Mouse (Mus musculus) forebrain, embryonic 16.5 days (tissue): ENCODE measurements around the gene Pigs. TPM values are rescaled to one million over a fixed set of nuclear protein-coding genes. Genes with fewer than 3 reads are reported as not detected.

Experiments
- ATAC-seq: fragments of 200-750 bp; cut with Nextera tagmentation; 2 replicates; pipeline ENCODE4 v1.8.0; 2017; ENCODE audit warnings: mild to moderate bottlenecking, moderate library complexity
- H3K27ac ChIP-seq: fragments of 300-500 bp; sonication (generic); 2 replicates; pipeline ENCODE4 v1.5.1; 2014; ENCODE audit warnings: low read length, control low read depth
- H3K27me3 ChIP-seq: fragments of 300-500 bp; sonication (generic); replicated peaks from 2 replicates; pipeline ENCODE4 v1.6.1; 2014; ENCODE audit warnings: low read length; ENCODE audit not compliant: control insufficient read depth, insufficient read depth
- H3K36me3 ChIP-seq: fragments of 300-500 bp; sonication (generic); 2 replicates; pipeline ENCODE4 v1.6.1; 2014; ENCODE audit not compliant: control insufficient read depth, insufficient read depth
- H3K4me1 ChIP-seq: fragments of 300-500 bp; sonication (generic); replicated peaks from 2 replicates; pipeline ENCODE4 v1.6.1; 2014; ENCODE audit warnings: low read length; ENCODE audit not compliant: control insufficient read depth, insufficient read depth
- H3K4me2 ChIP-seq: fragments of 300-500 bp; sonication (generic); 2 replicates; pipeline ENCODE4 v1.6.1; 2014; ENCODE audit warnings: mild to moderate bottlenecking, low read length, control low read depth
- H3K4me3 ChIP-seq: fragments of 300-500 bp; sonication (generic); replicated peaks from 2 replicates; pipeline ENCODE4 v1.5.1; 2014; ENCODE audit warnings: mild to moderate bottlenecking, low read length, control low read depth
- H3K9ac ChIP-seq: fragments of 300-500 bp; sonication (generic); replicated peaks from 2 replicates; pipeline ENCODE4 v1.6.1; 2014; ENCODE audit warnings: low read depth, low read length, control low read depth
- H3K9me3 ChIP-seq: fragments of 300-500 bp; sonication (generic); 2 replicates; pipeline ENCODE4 v1.6.1; 2016; ENCODE audit warnings: low read length; ENCODE audit not compliant: control insufficient read depth
- WGBS: fragments of 180-500 bp; shearing (Covaris S2); extraction: QIAGEN DNeasy Blood & Tissue Kit; methylation state at CpG from one replicate; pipeline ENCODE4 v1.1.7; 2014; 5-methylcytosine and 5-hydroxymethylcytosine counted together
- polyA plus RNA-seq: library from polyadenylated mRNA; unstranded; fragments of >200 nt; fragmentation: Nextera tagmentation; extraction: Ambion mirVana; gene quantifications from 2 replicates; pipeline ENCODE4 v1.2.1, GENCODE M21; 2015

The Pigs gene
- polyA plus RNA-seq, 1 experiment from 2014 or later: 61.4 TPM

DNA sequence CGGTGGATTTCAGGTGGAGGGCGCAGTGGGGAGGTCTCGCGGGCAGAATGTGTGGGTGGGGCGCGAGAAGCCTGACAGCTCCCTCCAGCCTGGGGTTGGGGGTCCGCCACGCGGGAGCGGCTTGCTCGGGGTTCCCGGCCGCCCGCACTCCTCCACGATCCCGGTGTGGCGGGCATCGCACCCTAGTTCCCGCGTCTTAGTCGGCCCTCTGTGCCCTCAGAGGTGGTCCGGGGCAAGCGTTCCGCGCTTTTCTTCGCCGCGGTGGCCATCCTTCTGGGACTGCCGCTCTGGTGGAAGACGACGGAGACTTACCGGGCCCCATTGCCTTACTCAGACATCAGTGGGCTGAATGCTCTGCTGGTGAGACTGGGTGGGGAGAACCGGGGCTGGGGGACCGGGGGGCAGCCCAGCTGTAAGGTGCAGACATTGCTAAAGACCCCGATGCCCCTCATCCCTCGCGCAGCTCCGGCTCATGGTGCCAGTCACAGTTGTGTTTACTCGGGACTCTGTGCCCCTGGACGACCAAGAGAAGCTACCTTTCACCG, 369 bp downstream of the Pigs start:
- Histone ChIP-seq H3K9ac (peak overlapping the region; percentile 87), H3K9me3 (no peaks in the 10 kb centered on the region), H3K4me2 (peak overlapping the region; percentile 78), H3K4me3 (peak overlapping the region; percentile 82), H3K27ac (peak overlapping the region; percentile 19), H3K27me3 (no peaks in the 10 kb centered on the region), H3K4me1 (peaks cover 18% of the 10 kb centered on the region), H3K36me3 (no peaks in the 10 kb centered on the region)
- peak; percentile 68 for ATAC-seq
- under 1% methylated on average over 35 of the region's 41 CpGs for WGBS

DNA sequence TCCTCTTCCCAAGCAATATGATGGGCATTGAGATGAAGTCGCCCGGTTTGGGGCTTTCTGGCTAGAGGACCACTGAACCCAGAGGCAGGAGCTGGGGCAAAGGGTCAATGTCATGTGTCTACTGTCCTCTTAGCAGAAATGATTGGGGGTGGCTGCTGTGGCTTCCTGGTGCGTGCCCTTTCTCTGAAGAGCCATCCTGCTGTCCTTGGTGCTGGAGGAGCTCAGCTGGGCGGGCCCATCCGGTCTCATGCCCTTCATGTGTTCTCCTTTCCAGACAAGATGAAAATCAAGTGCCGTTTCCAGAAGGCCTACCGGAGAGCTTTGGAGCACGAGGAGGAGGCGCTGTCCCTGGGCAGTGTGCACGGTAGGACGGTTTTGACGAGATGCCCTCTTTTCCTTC, 4.5 kb downstream of the Pigs start:
- no peak for ATAC-seq
- Histone ChIP-seq H3K27ac (no peak overlapping the region), H3K4me1 (peaks cover 11% of the 10 kb centered on the region), H3K4me2 (no peak overlapping the region), H3K36me3 (peaks cover 7% of the 10 kb centered on the region), H3K9ac (no peak overlapping the region), H3K4me3 (no peak overlapping the region), H3K9me3 (no peaks in the 10 kb centered on the region), H3K27me3 (no peaks in the 10 kb centered on the region)
- 95% methylated on average over 12 of the region's 12 CpGs for WGBS

DNA sequence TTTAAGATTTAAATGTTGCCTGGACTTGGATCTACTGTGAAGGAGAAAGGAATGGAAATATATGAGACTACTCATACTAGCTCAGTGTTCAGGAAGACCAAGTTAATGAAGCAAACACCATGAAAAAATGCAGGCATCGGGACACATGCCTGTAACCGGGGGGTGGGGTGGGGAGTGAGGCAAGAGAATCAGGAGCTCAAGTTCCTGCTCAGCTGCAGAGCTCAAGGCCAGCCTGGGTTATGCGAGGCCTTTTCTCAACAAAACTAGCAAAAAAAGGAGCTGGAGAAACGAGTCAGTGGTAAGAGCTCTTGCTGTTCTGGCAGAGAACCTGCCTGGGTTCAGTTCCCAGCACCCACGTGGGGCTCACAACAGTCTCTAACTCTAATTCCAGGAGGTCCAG, 5.8 kb downstream of the Pigs start:
- no peaks in the 10 kb centered on the region for H3K27me3 ChIP-seq
- H3K4me1 ChIP-seq: peaks cover 8% of the 10 kb centered on the region
- H3K9ac ChIP-seq: no peak overlapping the region
- H3K27ac ChIP-seq: no peak overlapping the region
- H3K36me3 ChIP-seq: peaks cover 8% of the 10 kb centered on the region
- no peak for ATAC-seq
- 96% methylated on average over 5 of the region's 5 CpGs for WGBS
- H3K4me2 ChIP-seq: no peak overlapping the region
- no peak overlapping the region for H3K4me3 ChIP-seq
- H3K9me3 ChIP-seq: no peaks in the 10 kb centered on the region

- ATAC-seq: no peak
- Histone ChIP-seq H3K27ac (no peak overlapping the region), H3K36me3 (peaks cover 14% of the 10 kb centered on the region), H3K4me1 (no peaks in the 10 kb centered on the region), H3K4me2 (no peak overlapping the region), H3K9me3 (no peaks in the 10 kb centered on the region), H3K9ac (no peak overlapping the region), H3K4me3 (no peak overlapping the region), H3K27me3 (no peaks in the 10 kb centered on the region)
- 97% methylated on average over 8 of the region's 8 CpGs for WGBS
These were observed 8.8 kb downstream of the Pigs start for GRCm38 (mm10) chr11:78337040-78337439.

GRCm38 (mm10) chr11:78341702-78342101, 13.5 kb downstream of the Pigs start:
- Histone ChIP-seq H3K36me3 (peaks cover 12% of the 10 kb centered on the region), H3K27ac (no peak overlapping the region), H3K27me3 (no peaks in the 10 kb centered on the region), H3K9ac (no peak overlapping the region), H3K9me3 (no peaks in the 10 kb centered on the region), H3K4me3 (no peak overlapping the region), H3K4me2 (no peak overlapping the region), H3K4me1 (peaks cover 21% of the 10 kb centered on the region)
- 85% methylated on average over 12 of the region's 12 CpGs for WGBS
- ATAC-seq: no peak

DNA sequence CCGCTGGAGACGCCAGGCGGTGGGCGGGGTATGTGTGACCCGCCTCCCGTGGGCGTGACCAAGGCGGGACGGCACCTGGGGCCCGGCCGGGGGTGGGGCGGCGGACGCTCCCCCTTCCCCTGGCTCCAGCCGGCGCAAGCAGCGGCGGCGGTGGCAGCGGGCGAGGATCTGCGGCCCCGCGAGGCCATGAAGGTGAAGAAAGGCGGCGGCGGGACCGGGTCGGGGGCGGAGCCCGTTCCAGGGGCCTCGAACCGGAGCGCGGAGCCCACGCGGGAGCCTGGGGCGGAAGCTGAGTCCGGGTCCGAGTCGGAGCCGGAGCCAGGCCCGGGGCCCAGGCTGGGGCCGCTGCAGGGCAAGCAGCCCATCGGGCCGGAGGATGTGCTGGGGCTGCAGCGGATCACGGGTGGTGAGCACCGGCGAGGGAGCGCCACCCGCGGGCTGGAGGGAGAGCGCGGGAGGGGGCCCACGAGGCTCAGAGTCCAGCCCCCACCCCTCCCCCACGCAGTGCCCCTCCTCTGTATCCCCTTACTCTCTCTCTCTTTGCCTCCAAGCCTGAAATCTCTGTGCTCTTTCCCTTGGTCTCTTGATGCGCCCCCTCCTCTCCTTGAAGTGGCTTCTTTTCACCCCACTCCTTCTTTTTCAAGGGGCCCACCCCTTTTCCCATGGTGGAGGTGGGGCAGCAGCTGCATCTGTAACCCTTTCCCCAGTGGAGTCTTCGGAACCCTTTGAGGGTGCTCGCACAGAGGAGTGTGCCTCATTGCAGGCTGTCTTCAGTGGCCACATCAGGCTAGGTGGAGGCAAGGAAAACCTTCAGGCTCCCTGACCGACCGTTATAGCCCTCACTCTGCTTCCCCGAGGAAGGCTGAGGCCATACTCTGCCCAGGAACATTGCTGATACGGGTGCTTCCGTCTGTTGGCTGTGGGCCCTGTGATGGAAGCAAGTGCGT, 15.4 kb downstream of the Pigs start, which contains the start of gene Unc119:
Unc119 (plus strand) TSS at position 102 of the 947 bp plus-strand sequence.
- ATAC-seq: peak; percentile 86
- Histone ChIP-seq H3K9me3 (no peaks in the 10 kb centered on the region), H3K4me3 (peak within 1 kb of the TSS; percentile 63), H3K27me3 (no peaks in the 10 kb centered on the region), H3K27ac (peak within 1 kb of the TSS; percentile 52), H3K4me2 (peak within 1 kb of the TSS; percentile 62), H3K9ac (peak within 1 kb of the TSS; percentile 87), H3K36me3 (peaks cover 7% of the 10 kb centered on the region; the same call in 1 of the 2 replicates), H3K4me1 (peaks cover 21% of the 10 kb centered on the region)
- WGBS: 1% methylated on average over 58 of the region's 66 CpGs

DNA sequence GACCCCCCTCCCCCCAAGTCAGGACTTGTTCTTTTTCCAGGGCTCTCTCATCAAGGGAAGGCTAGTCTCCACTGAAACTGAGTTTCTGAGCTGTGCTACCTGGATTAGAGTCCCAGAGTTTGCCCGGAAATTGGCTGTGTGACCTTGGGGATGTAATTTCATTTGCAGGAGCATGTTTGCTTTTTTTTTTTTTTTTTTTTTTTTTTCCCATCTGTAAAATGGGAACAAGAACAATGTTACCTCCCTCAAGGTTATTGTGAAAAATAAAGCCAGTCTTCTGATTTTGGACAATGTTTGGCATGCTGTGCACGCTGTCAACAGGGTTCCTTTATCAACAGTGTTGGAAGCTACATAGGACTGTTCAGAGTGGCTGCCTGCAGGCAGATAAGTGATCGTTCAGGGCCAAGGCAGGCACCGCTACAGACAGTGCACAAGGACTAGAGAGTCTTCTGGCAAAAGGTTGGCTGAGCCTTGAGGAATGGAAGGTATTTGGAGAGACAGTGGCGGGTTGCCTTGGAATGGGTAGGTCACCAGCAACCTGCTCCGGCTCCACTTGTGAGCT, 16.2 kb downstream of the Pigs start:
- Histone ChIP-seq H3K9me3 (no peaks in the 10 kb centered on the region), H3K27me3 (no peaks in the 10 kb centered on the region), H3K27ac (no peak overlapping the region), H3K4me1 (peaks cover 21% of the 10 kb centered on the region), H3K9ac (peak overlapping the region; percentile 87), H3K36me3 (peaks cover 7% of the 10 kb centered on the region; the same call in 1 of the 2 replicates), H3K4me2 (peak overlapping the region; percentile 62), H3K4me3 (peak overlapping the region; percentile 63)
- no peak for ATAC-seq
- WGBS: 69% methylated on average over 6 of the region's 6 CpGs

- Histone ChIP-seq H3K4me3 (no peak overlapping the region), H3K27me3 (no peaks in the 10 kb centered on the region), H3K4me2 (peak overlapping the region; percentile 0; the same call in 1 of the 2 replicates), H3K9ac (0 out of 2 replicates have a peak overlapping the region, but pooled peaks have one; percentile 9), H3K27ac (no peak overlapping the region), H3K9me3 (no peaks in the 10 kb centered on the region), H3K36me3 (peaks cover 1% of the 10 kb centered on the region; the same call in 1 of the 2 replicates), H3K4me1 (peaks cover 21% of the 10 kb centered on the region)
- ATAC-seq: no peak
- 59% methylated on average over 8 of the region's 8 CpGs for whole genome bisulfite sequencing
These were observed 16.9 kb downstream of the Pigs start for GRCm38 (mm10) chr11:78344890-78345715.
